Mouse (Mus musculus): ENCODE measurements at regions not wholly inside any gene's neighbourhood (a gene's known extent, or its start where the extent isn't known, plus 50 kb on each side); places are given as distances from the start of the nearest gene placed in this dataset.
A peak's percentile ranks its signal among the peaks of the same experiment; 100 is the strongest.

- DNase-seq (ENCODE audit: extremely low spot score in 1 of 2, low spot score in 1 of 2) = no peak
These were observed 59.2 kb upstream of the Haao start for GRCm38 (mm10) chr17:83906751-83907537.

- peak; percentile 53 to 81 for DNase-seq (ENCODE audit: extremely low spot score in 1 of 2, low spot score in 1 of 2)
These were observed 55.7 kb upstream of the Haao start for GRCm38 (mm10) chr17:83903467-83903866.

- DNase-seq (ENCODE audit: extremely low spot score in 1 of 2, low spot score in 1 of 2) = no peak
These were observed 54.8 kb upstream of the Haao start for GRCm38 (mm10) chr17:83902523-83902922.

GRCm38 (mm10) chr17:83902091-83902490, 54.3 kb upstream of the Haao start:
- no peak for DNase-seq (ENCODE audit: extremely low spot score in 1 of 2, low spot score in 1 of 2)

- no peak for DNase-seq (ENCODE audit: extremely low spot score in 1 of 2, low spot score in 1 of 2)
These were observed 51.9 kb upstream of the Haao start for GRCm38 (mm10) chr17:83899588-83900152.

- no peak for DNase-seq (ENCODE audit: extremely low spot score in 1 of 2, low spot score in 1 of 2)
These were observed 50.8 kb upstream of the Haao start for GRCm38 (mm10) chr17:83898531-83898930.
